Mouse (Mus musculus): Measurements from ENCODE around the gene Adamts7. TPM values are rescaled to one million over a fixed set of nuclear protein-coding genes. Genes with fewer than 3 reads are reported as not detected.

The Adamts7 gene
- 18.9 and 20.2 TPM in 2 replicates for polyA plus RNA-seq (2016; fragmentation: Nextera tagmentation; extraction: Ambion mirVana)

DNA sequence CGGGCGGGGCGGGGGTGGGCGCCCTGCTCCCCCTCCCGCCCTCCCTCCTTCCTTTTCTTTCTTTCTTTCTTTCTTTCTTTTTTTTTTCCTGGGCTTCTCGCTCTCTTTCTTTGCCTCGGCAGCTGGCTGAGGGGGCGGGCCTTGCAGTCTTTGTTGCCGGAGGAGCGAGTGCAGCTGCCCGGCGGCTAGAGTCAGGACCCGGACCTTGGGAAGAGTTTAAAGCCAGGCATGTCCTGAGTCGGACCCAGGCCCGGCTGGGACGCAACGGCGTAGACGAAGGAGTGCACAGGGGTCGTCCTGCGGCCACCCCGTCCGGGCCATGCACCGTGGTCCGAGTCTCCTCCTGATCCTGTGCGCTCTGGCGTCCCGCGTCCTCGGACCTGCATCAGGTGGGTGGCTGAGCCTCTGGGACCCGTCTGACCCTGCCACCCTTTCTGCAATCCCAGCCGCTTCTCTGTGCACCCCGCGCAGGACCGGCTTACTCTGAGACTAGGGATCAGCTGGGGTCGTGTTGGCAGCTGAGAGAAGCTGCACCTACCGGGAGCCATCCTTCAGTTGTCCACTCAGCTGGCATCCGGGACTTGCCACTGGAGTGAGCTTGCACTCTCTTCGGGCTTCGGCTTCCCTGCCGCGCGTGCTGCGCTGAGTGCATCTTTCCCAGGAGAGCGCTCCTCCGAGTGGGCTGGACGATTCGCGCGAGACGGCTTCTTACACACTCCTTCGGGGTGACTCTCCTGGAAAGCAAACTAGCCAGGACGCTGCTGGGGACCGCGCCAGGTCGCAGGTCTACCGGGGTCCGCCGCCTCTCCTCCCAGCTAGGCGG lies at the start of gene Adamts7:
TSS of gene Adamts7 (plus strand) at position 144 of the 823 bp plus-strand sequence.
- Histone ChIP-seq H3K4me1 (replicated peaks) (peaks cover 14% of the 10 kb centered on the region), H3K9me3 (0 out of 2 replicates have a peak, but pooled peaks cover 5% of the 10 kb centered on the region), H3K27me3 (no peaks in the 10 kb centered on the region; the same call in 1 of the 2 replicates), H3K36me3 (peaks cover 6% of the 10 kb centered on the region; the same call in 1 of the 2 replicates), H3K4me2 (peak within 1 kb of the TSS; percentile 88), H3K9ac (replicated peaks) (peak within 1 kb of the TSS; percentile 83), H3K4me3 (replicated peaks) (peak within 1 kb of the TSS; percentile 76), H3K27ac (peak within 1 kb of the TSS; percentile 79)
- WGBS: under 1% methylated on average over 56 of the region's 60 CpGs
- ATAC-seq (ENCODE audit: insufficient number of reproducible peaks, insufficient read depth, low FRiP score, low TSS enrichment, low read depth): peak; percentile 72

DNA sequence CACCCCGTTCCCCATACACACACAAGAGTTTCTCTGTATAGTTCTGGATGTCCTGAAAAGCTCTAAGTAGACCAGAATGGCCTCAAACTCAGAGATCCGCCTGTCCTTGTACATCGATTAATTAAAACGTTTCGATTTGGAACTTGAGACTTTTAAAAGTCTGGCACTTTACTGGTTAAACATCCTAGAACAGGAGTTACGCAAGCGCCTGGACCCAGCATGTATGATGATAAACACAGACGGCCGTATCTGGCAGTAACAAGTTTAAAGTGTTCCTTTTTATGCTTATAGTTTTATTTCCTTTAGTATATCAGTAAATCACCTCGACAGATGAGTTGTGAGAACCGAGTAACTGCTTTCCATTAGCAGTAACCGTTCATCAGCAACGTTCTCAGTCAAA lies 49.7 kb upstream of the Adamts7 start:
- no peak for ATAC-seq (ENCODE audit: insufficient number of reproducible peaks, insufficient read depth, low FRiP score, low TSS enrichment, low read depth)
- peak overlapping the region; percentile 88 for H3K4me3 ChIP-seq (replicated peaks)
- no peaks in the 10 kb centered on the region for H3K9me3 ChIP-seq
- peaks cover 17% of the 10 kb centered on the region for H3K4me1 ChIP-seq (replicated peaks)
- H3K36me3 ChIP-seq: peaks cover 15% of the 10 kb centered on the region
- H3K4me2 ChIP-seq: peak overlapping the region; percentile 69
- peak overlapping the region; percentile 98; the same call in 1 of the 2 replicates for H3K27ac ChIP-seq
- WGBS: 3% methylated on average over 13 of the region's 13 CpGs
- no peaks in the 10 kb centered on the region for H3K27me3 ChIP-seq
- H3K9ac ChIP-seq (replicated peaks): peak overlapping the region; percentile 95

GRCm38 (mm10) chr9:90113651-90114566 lies 49.0 kb upstream of the Adamts7 start:
- Histone ChIP-seq H3K9me3 (no peaks in the 10 kb centered on the region), H3K4me3 (replicated peaks) (peak overlapping the region; percentile 88), H3K27ac (peak overlapping the region; percentile 98), H3K36me3 (peaks cover 8% of the 10 kb centered on the region; the same call in 1 of the 2 replicates), H3K9ac (replicated peaks) (peak overlapping the region; percentile 95), H3K27me3 (no peaks in the 10 kb centered on the region), H3K4me1 (replicated peaks) (peaks cover 17% of the 10 kb centered on the region), H3K4me2 (peak overlapping the region; percentile 69)
- peak; percentile 29 for ATAC-seq (ENCODE audit: insufficient number of reproducible peaks, insufficient read depth, low FRiP score, low TSS enrichment, low read depth)
- under 1% methylated on average over 81 of the region's 82 CpGs for WGBS

DNA sequence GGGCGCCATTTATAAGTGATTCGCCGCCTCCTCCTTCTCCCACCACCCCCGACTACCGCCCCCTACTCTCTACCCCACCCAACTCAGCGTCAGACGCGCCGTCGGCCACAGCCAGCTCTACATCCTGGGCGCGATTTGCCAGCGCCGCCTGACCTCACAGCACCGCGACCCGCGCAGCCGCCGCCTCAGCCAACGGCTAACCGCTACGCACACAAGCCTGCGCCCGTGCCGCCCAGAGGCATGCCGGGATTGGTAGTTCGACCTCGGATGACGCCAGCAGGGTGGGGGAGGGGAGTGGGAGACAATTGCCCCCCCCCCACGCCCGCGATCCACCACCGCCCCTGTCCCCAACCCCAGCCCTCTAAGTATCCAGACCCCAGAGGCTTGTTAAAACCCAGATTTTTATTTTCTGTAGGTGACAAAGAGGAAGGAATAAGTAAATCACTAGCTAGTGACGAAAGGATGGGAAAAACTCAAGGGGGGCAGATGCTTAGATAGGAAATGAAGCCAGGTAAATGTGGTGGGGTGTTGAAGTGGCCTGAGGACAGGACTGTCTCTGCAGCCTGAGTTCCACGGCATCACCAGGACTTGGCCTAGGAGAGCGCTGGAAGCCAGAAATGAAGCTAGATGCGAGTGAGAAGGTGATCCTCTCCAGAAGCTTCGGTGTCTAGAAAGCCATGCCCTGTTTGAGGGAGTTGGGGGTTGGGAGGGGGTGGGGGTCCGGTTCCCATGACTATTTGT lies 48.1 kb upstream of the Adamts7 start, which contains the start of gene Morf4l1:
TSS of gene Morf4l1 (minus strand) at position 208 of the 741 bp plus-strand sequence.
- Histone ChIP-seq H3K4me1 (replicated peaks) (peaks cover 17% of the 10 kb centered on the region), H3K36me3 (no peaks in the 10 kb centered on the region), H3K9me3 (no peaks in the 10 kb centered on the region), H3K27me3 (no peaks in the 10 kb centered on the region), H3K4me2 (peak within 1 kb of the TSS; percentile 69), H3K4me3 (replicated peaks) (peak within 1 kb of the TSS; percentile 88), H3K9ac (replicated peaks) (peak within 1 kb of the TSS; percentile 95), H3K27ac (peak within 1 kb of the TSS; percentile 98)
- peak; percentile 98 for ATAC-seq (ENCODE audit: insufficient number of reproducible peaks, insufficient read depth, low FRiP score, low TSS enrichment, low read depth)
- 2% methylated on average over 40 of the region's 40 CpGs for WGBS

DNA sequence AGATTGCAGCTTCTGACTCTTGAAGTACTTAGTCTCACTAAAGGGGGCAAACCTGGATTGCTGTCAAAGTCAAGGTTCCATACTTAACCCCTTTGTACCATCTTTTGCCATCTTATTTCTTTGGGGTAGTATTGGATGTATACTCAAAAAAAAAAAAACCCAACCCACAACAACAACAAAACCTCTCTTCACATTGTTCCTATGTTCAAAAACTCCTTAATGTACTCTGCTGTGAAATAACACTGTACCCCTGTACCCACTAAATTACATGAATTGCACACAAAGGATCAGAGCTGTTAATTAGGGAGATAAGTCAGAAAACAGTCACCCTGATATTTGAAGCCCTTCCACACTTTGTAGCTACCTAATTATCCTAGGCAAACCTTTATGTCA lies 47.6 kb upstream of the Adamts7 start:
- Histone ChIP-seq H3K4me3 (replicated peaks) (peak overlapping the region; percentile 88), H3K9ac (replicated peaks) (no peak overlapping the region; the same call in 1 of the 2 replicates), H3K4me2 (peak overlapping the region; percentile 62), H3K4me1 (replicated peaks) (peaks cover 17% of the 10 kb centered on the region), H3K27me3 (no peaks in the 10 kb centered on the region), H3K9me3 (no peaks in the 10 kb centered on the region), H3K36me3 (no peaks in the 10 kb centered on the region), H3K27ac (no peak overlapping the region)
- ATAC-seq (ENCODE audit: insufficient number of reproducible peaks, insufficient read depth, low FRiP score, low TSS enrichment, low read depth): no peak

DNA sequence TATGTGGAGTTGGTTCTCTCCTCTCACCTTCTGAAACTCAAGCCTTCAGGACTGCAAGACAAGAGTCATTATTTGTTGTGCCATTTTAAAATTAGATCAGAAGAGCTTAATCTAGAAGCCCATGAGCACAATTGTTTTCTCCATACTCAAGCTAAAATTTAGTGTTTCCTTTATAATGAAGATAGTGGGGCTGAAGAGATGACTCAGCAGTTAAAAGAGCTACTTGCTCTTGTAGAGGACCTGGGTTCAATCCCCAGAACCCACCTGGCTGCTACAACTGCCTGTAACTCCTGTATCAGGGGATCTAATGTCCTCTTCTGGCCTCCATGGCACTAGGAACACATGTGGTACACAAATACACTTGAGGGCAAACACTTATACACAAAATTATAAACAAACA lies 45.6 kb upstream of the Adamts7 start:
- Histone ChIP-seq H3K36me3 (no peaks in the 10 kb centered on the region), H3K27me3 (no peaks in the 10 kb centered on the region), H3K9me3 (no peaks in the 10 kb centered on the region), H3K4me2 (no peak overlapping the region), H3K4me1 (replicated peaks) (peaks cover 8% of the 10 kb centered on the region), H3K9ac (replicated peaks) (no peak overlapping the region), H3K4me3 (replicated peaks) (no peak overlapping the region), H3K27ac (no peak overlapping the region)
- ATAC-seq (ENCODE audit: insufficient number of reproducible peaks, insufficient read depth, low FRiP score, low TSS enrichment, low read depth): no peak

DNA sequence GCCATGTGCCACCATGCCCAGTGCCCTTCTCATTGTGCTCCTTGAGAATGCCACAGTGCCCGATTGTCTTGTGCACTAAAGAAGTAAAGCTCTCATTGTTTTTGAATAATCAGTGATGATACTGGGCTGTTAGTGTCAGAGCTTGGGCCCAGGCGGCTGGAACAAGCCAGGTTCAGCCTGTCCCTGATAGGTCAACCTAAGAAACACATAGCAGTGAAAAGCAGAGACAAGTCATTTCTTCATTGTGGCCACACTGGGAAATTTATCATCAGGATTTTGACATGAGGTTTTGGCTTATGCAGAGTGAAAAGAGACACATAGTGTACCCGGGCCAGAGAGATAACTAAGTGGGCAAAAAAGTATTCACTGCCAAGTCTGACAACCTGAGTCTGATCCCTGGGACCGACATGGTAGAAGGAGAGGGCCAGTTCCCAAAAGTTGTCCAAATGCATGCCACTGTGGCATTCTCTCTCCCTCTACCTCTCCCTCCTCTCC lies 40.6 kb upstream of the Adamts7 start:
- Histone ChIP-seq H3K9ac (replicated peaks) (no peak overlapping the region), H3K4me3 (replicated peaks) (no peak overlapping the region), H3K27ac (no peak overlapping the region), H3K4me1 (replicated peaks) (0 out of 2 replicates have a peak, but pooled peaks cover 4% of the 10 kb centered on the region), H3K36me3 (no peaks in the 10 kb centered on the region), H3K9me3 (no peaks in the 10 kb centered on the region), H3K27me3 (no peaks in the 10 kb centered on the region), H3K4me2 (no peak overlapping the region)
- WGBS: 82% methylated on average over 4 of the region's 4 CpGs
- no peak for ATAC-seq (ENCODE audit: insufficient number of reproducible peaks, insufficient read depth, low FRiP score, low TSS enrichment, low read depth)

DNA sequence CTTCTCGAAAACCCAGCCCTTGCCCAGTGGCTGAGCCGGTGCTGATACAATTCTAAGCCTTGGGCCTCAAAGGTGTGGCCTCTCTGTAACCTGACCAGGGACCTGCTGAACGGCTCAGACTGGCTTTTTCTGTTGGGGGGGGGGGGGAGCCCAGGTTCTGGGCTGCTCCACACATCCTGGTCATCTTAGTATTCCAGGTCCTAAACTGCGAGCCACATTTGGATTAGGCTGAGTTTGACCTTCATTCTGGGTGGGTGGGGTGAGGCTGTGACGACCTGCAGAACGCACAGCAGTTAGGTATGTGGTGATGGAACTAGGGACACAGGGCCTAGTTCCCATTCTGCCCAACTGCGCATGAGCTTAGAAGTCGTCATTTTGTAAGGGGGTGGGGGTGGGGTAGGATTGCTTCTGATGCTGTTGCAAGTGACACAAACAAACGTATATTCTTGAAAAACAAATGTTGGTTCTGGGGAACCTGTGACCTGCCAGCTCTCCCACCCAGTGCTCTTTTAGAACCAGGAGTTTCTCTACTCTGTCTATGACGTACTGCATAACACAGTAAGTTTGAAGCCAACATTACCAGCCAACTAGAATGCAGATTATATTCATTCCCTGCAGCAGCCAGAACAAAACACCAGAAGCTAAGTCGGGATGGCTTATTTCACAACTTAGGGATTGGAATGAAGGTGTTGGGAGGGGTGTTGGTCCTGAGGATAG lies 38.6 kb upstream of the Adamts7 start:
- 31% methylated on average over 11 of the region's 11 CpGs for WGBS
- ATAC-seq (ENCODE audit: insufficient number of reproducible peaks, insufficient read depth, low FRiP score, low TSS enrichment, low read depth): no peak

GRCm38 (mm10) chr9:90124873-90125245 lies 38.0 kb upstream of the Adamts7 start:
- Histone ChIP-seq H3K36me3 (no peaks in the 10 kb centered on the region), H3K4me1 (replicated peaks) (0 out of 2 replicates have a peak, but pooled peaks cover 4% of the 10 kb centered on the region), H3K4me2 (no peak overlapping the region), H3K9me3 (no peaks in the 10 kb centered on the region), H3K27me3 (no peaks in the 10 kb centered on the region), H3K9ac (replicated peaks) (no peak overlapping the region), H3K27ac (no peak overlapping the region), H3K4me3 (replicated peaks) (no peak overlapping the region)
- ATAC-seq (ENCODE audit: insufficient number of reproducible peaks, insufficient read depth, low FRiP score, low TSS enrichment, low read depth): no peak
- 49% methylated on average over 8 of the region's 8 CpGs for WGBS

More for the DNA sequence above, 38.6 kb upstream of the Adamts7 start:
- H3K4me2 ChIP-seq: no peak overlapping the region
- no peak overlapping the region for H3K4me3 ChIP-seq (replicated peaks)
- no peak overlapping the region for H3K27ac ChIP-seq
- H3K27me3 ChIP-seq: no peaks in the 10 kb centered on the region
- H3K4me1 ChIP-seq (replicated peaks): 0 out of 2 replicates have a peak, but pooled peaks cover 4% of the 10 kb centered on the region
- no peaks in the 10 kb centered on the region for H3K9me3 ChIP-seq
- H3K9ac ChIP-seq (replicated peaks): no peak overlapping the region
- H3K36me3 ChIP-seq: no peaks in the 10 kb centered on the region

All from limb, embryonic 12.5 days (tissue).